Mouse (Mus musculus) myocyte (in vitro differentiated cells): ENCODE data around the gene Cdkl2. TPM values are rescaled to one million over a fixed set of nuclear protein-coding genes. Genes with fewer than 3 reads are reported as not detected.

Experiments
- H3K27me3 ChIP-seq: one replicate; pipeline ENCODE4 v1.6.1; 2011; ENCODE audit not compliant: control insufficient read depth, insufficient read depth, insufficient read length
- H3K36me3 ChIP-seq: one replicate; pipeline ENCODE4 v1.6.1; 2011; ENCODE audit not compliant: control insufficient read depth, insufficient read depth
- H3K4me2 ChIP-seq: one replicate; pipeline ENCODE4 v1.6.1; 2011; ENCODE audit warnings: low read depth, control low read depth
- H3K4me3 ChIP-seq: one replicate; pipeline ENCODE4 v1.5.1; 2011; ENCODE audit warnings: mild to moderate bottlenecking, control low read depth, moderate library complexity
- H3K79me2 ChIP-seq: one replicate; pipeline ENCODE4 v1.6.1; 2011; ENCODE audit not compliant: control insufficient read depth, insufficient read depth
- H3ac ChIP-seq: one replicate; pipeline ENCODE4 v1.6.1; 2011; ENCODE audit not compliant: control insufficient read depth, insufficient read length
- CEBPB ChIP-seq: IDR thresholded peaks from 2 replicates; pipeline ENCODE4 v1.6.1; 2011; ENCODE audit warnings: mild to moderate bottlenecking, moderate library complexity; ENCODE audit not compliant: poor library complexity, insufficient read depth, severe bottlenecking
- E2F4 ChIP-seq: IDR thresholded peaks from one replicate; pipeline ENCODE4 v1.6.1; 2011; ENCODE audit warnings: mild to moderate bottlenecking, control low read depth, moderate library complexity; ENCODE audit not compliant: insufficient read depth
- MAX ChIP-seq: IDR thresholded peaks from one replicate; pipeline ENCODE4 v1.6.1; 2011; ENCODE audit warnings: low read depth, mild to moderate bottlenecking, control low read depth
- MYOD1 ChIP-seq, 3 experiments: IDR thresholded peaks; one replicate each; pipeline ENCODE4 v1.6.1; 2011; ENCODE audit warnings: control low read depth in 2 of 3, low read depth in 2 of 3, mild to moderate bottlenecking in 2 of 3, moderate library complexity in 1 of 3; ENCODE audit not compliant: insufficient read length in 2 of 3, control insufficient read depth in 1 of 3
- MYOG ChIP-seq, 3 experiments: IDR thresholded peaks; one replicate each; pipeline ENCODE4 v1.6.1; 2011; ENCODE audit warnings: control low read depth in 2 of 3, low read depth in 2 of 3, mild to moderate bottlenecking in 2 of 3; ENCODE audit not compliant: insufficient read length in 2 of 3, control insufficient read depth in 1 of 3, insufficient read depth in 1 of 3
- POLR2A ChIP-seq: IDR thresholded peaks from one replicate; pipeline ENCODE4 v1.6.1; 2011; ENCODE audit warnings: low read depth, mild to moderate bottlenecking, control low read depth, moderate library complexity; ENCODE audit not compliant: insufficient read length
- POLR2AphosphoS2 ChIP-seq: IDR thresholded peaks from one replicate; pipeline ENCODE4 v1.6.1; 2011; ENCODE audit warnings: low read depth, control low read depth; ENCODE audit not compliant: insufficient read length
- REST ChIP-seq: IDR thresholded peaks from one replicate; pipeline ENCODE4 v1.6.1; 2011; ENCODE audit warnings: mild to moderate bottlenecking, control low read depth, moderate library complexity; ENCODE audit not compliant: insufficient read depth, insufficient read length
- SRF ChIP-seq: IDR thresholded peaks from one replicate; pipeline ENCODE4 v1.6.1; 2011; ENCODE audit warnings: low read depth; ENCODE audit not compliant: control insufficient read depth, insufficient read length
- TCF12 ChIP-seq: IDR thresholded peaks from one replicate; pipeline ENCODE4 v1.6.1; 2011; ENCODE audit warnings: mild to moderate bottlenecking, control low read depth; ENCODE audit not compliant: poor library complexity, insufficient read depth, severe bottlenecking
- TCF3 ChIP-seq: IDR thresholded peaks from one replicate; pipeline ENCODE4 v1.6.1; 2011; ENCODE audit warnings: low read depth, control low read depth; ENCODE audit not compliant: insufficient read length
- USF1 ChIP-seq: IDR thresholded peaks from one replicate; pipeline ENCODE4 v1.6.1; 2011; ENCODE audit warnings: low read depth, mild to moderate bottlenecking, control low read depth, moderate library complexity
- polyA plus RNA-seq: library from polyadenylated mRNA; unstranded; fragments of >200 nt; fragmentation: generic; extraction: Trizol; gene quantifications from one replicate; pipeline ENCODE4 v1.2.1, GENCODE M21; 2012; ENCODE audit warnings: missing spikeins

Gene Cdkl2
- polyA plus RNA-seq, 1 experiment: 0.53 TPM

- peak within 1 kb of the TSS; percentile 84 for H3ac ChIP-seq
- H3K36me3 ChIP-seq: no peaks in the 10 kb centered on the region
- H3K4me3 ChIP-seq: peak within 1 kb of the TSS; percentile 76
- peak within 1 kb of the TSS; percentile 87 for H3K4me2 ChIP-seq
- H3K27me3 ChIP-seq: no peaks in the 10 kb centered on the region
- peak; percentile 60 for TF ChIP-seq POLR2A
- peak; percentile 67 for TF ChIP-seq POLR2AphosphoS2
- TF ChIP-seq SRF: no peak
- no peak for TF ChIP-seq MYOG (IDR thresholded peaks at IDR 0.05; ENCODE audit: control insufficient read depth in 1 of 3, insufficient read depth in 1 of 3, insufficient read length in 2 of 3, low read depth in 2 of 3)
- TF ChIP-seq REST: no peak
- TF ChIP-seq MYOD1 (IDR thresholded peaks at IDR 0.05; ENCODE audit: control insufficient read depth in 1 of 3, insufficient read length in 2 of 3, low read depth in 2 of 3): no peak
- no peak for TF ChIP-seq MAX
- no peak for TF ChIP-seq TCF3
- TF ChIP-seq CEBPB: no peak
- TF ChIP-seq E2F4: no peak
- no peak for TF ChIP-seq USF1
- TF ChIP-seq TCF12: no peak
- H3K79me2 ChIP-seq: peaks cover 47% of the 10 kb centered on the region
Measured at GRCm38 (mm10) chr5:92083417-92084038, 39.8 kb upstream of the Cdkl2 start, which contains the start of gene G3bp2. Gene G3bp2, minus strand, starts transcription at chr5:92083719.

DNA sequence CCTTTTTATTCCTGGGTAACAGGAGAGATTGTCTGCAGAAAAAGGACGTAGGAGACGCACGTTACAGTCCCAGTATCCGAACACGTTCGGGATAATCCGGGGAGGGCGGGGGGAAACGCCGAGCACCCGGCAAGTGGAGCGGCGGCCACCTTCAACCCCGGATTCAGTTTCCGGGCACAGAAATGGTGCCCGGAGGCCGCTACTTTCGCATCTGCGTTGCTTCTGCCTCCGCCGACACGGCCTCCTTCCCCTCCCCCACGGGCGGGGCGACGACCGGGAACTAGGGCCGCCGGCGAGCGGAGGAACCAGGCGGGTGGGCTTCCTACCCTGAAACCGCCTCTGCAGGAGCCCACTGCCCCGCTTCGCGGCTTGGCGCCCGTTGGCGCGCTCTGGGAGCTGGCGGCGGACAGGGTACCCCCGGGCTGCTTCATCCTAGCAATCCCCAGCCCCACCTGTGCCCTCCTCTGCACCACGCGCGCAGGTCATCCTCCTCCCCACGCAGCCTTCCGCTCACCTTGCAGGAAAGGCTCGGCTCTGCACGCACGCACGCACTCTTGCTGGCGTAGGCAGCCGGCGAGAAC is 39.2 kb upstream of the Cdkl2 start:
- Histone ChIP-seq H3K27me3 (no peaks in the 10 kb centered on the region), H3K79me2 (peaks cover 53% of the 10 kb centered on the region), H3ac (peak overlapping the region; percentile 84), H3K4me3 (peak overlapping the region; percentile 76), H3K36me3 (no peaks in the 10 kb centered on the region), H3K4me2 (peak overlapping the region; percentile 85)
- no peak for TF ChIP-seq REST
- TF ChIP-seq POLR2AphosphoS2: peak; percentile 41

DNA sequence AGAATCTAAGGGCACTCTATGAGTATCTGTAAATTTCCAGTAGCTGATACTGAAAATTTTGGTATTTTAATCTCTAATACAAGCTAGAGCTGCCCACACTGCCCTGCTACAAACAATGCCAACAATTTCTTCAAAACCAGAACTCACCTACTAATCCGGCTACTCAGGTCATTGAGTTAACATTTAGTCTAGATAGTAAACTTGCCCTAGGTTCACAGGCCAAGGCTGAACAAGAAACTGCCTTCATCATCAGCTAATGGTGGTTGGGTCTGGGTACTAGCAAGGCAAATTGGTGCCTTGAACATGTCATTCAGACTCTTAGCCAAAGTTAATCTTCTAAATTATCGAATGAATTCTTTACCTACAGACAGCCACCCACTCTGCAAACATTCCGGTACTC is 37.6 kb upstream of the Cdkl2 start:
- peak overlapping the region; percentile 85 for H3K4me2 ChIP-seq
- TF ChIP-seq POLR2AphosphoS2 (no peak), TCF3 (no peak), MYOD1 (IDR thresholded peaks at IDR 0.05; ENCODE audit: control insufficient read depth in 1 of 3, insufficient read length in 2 of 3, low read depth in 2 of 3) (no peak), TCF12 (no peak), POLR2A (no peak), E2F4 (no peak), CEBPB (no peak), USF1 (no peak), SRF (no peak), REST (no peak), MYOG (IDR thresholded peaks at IDR 0.05; ENCODE audit: control insufficient read depth in 1 of 3, insufficient read depth in 1 of 3, insufficient read length in 2 of 3, low read depth in 2 of 3) (no peak), MAX (no peak)
- no peaks in the 10 kb centered on the region for H3K27me3 ChIP-seq
- H3K4me3 ChIP-seq: peak overlapping the region; percentile 76
- H3K36me3 ChIP-seq: no peaks in the 10 kb centered on the region
- peaks cover 69% of the 10 kb centered on the region for H3K79me2 ChIP-seq
- H3ac ChIP-seq: no peak overlapping the region

DNA sequence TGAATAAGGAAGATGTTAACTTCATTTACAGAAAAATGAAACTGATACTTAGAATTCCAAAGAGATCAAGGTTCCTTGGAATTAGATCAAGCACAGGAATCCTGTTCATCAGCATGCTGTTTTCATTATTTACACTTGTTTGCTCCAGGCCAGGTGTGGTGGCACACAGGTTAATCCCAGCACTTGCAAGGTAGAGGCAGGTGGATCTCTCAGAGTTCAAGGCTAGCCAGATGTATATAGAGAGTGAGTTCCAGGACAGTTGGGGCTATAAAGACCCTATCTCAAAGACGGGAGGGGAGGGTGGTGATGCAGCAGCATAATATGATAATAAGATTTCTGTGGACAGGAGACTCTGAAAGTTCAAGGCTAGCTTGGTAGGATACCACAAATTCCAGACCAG is 36.7 kb upstream of the Cdkl2 start:
- no peak overlapping the region for H3K4me2 ChIP-seq
- no peak overlapping the region for H3K4me3 ChIP-seq
- TF ChIP-seq MYOD1 (IDR thresholded peaks at IDR 0.05; ENCODE audit: control insufficient read depth in 1 of 3, insufficient read length in 2 of 3, low read depth in 2 of 3) (no peak), USF1 (no peak), TCF3 (no peak), CEBPB (no peak), E2F4 (no peak), TCF12 (no peak), POLR2AphosphoS2 (no peak), SRF (no peak), REST (no peak)
- H3ac ChIP-seq: no peak overlapping the region
- H3K36me3 ChIP-seq: no peaks in the 10 kb centered on the region
- H3K79me2 ChIP-seq: peaks cover 78% of the 10 kb centered on the region
- H3K27me3 ChIP-seq: no peaks in the 10 kb centered on the region

- peaks cover 89% of the 10 kb centered on the region for H3K79me2 ChIP-seq
- no peaks in the 10 kb centered on the region for H3K36me3 ChIP-seq
- H3K4me3 ChIP-seq: no peak overlapping the region
- no peaks in the 10 kb centered on the region for H3K27me3 ChIP-seq
- TF ChIP-seq TCF12 (no peak), MAX (no peak), CEBPB (no peak), MYOD1 (IDR thresholded peaks at IDR 0.05; ENCODE audit: control insufficient read depth in 1 of 3, insufficient read length in 2 of 3, low read depth in 2 of 3) (no peak), USF1 (no peak)
- H3ac ChIP-seq: no peak overlapping the region
- no peak overlapping the region for H3K4me2 ChIP-seq
Measured at GRCm38 (mm10) chr5:92079304-92079703, 35.6 kb upstream of the Cdkl2 start.
